Mouse (Mus musculus) midbrain, embryonic 16.5 days (tissue): ENCODE measurements around the gene Slfn3. TPM values are rescaled to one million over a fixed set of nuclear protein-coding genes. Genes with fewer than 3 reads are reported as not detected.
"Not testable (repeated sequence)": the region's sequence is repeated elsewhere in the genome, so short reads cannot be mapped to it uniquely, and the experiment has no call there.

Experiments used
- ATAC-seq: fragments of 200-750 bp; cut with Nextera tagmentation; 2 replicates; pipeline ENCODE4 v1.8.0; 2017; ENCODE audit warnings: moderate TSS enrichment
- H3K27ac ChIP-seq: fragments of 300-500 bp; sonication (generic); 2 replicates; pipeline ENCODE4 v1.5.1; 2014; ENCODE audit warnings: mild to moderate bottlenecking, low read length, mixed read lengths
- H3K27me3 ChIP-seq: fragments of 300-500 bp; sonication (generic); 2 replicates; pipeline ENCODE4 v1.6.1; 2014; ENCODE audit warnings: low read depth, low read length, mixed read lengths; ENCODE audit not compliant: control insufficient read depth, insufficient read depth
- H3K36me3 ChIP-seq: fragments of 300-500 bp; sonication (generic); 2 replicates; pipeline ENCODE4 v1.6.1; 2014; ENCODE audit warnings: mild to moderate bottlenecking, low read length, moderate library complexity, mixed read lengths; ENCODE audit not compliant: control insufficient read depth, insufficient read depth
- H3K4me1 ChIP-seq: fragments of 300-500 bp; sonication (generic); 2 replicates; pipeline ENCODE4 v1.6.1; 2014; ENCODE audit warnings: mild to moderate bottlenecking, low read length, mixed read lengths; ENCODE audit not compliant: control insufficient read depth, insufficient read depth
- H3K4me2 ChIP-seq: fragments of 300-500 bp; sonication (generic); 2 replicates; pipeline ENCODE4 v1.6.1; 2014; ENCODE audit warnings: mild to moderate bottlenecking, low read length, mixed read lengths
- H3K4me3 ChIP-seq: fragments of 300-500 bp; sonication (generic); 2 replicates; pipeline ENCODE4 v1.5.1; 2014; ENCODE audit warnings: low read depth, mild to moderate bottlenecking, low read length, moderate library complexity, mixed read lengths
- H3K9ac ChIP-seq: fragments of 300-500 bp; sonication (generic); 2 replicates; pipeline ENCODE4 v1.6.1; 2014; ENCODE audit warnings: low read depth, low read length, mixed read lengths
- H3K9me3 ChIP-seq: fragments of 300-500 bp; sonication (generic); replicated peaks from 2 replicates; pipeline ENCODE4 v1.6.1; 2014; ENCODE audit warnings: mild to moderate bottlenecking, low read length, mixed read lengths; ENCODE audit not compliant: control insufficient read depth, poor library complexity, severe bottlenecking
- WGBS: fragments of 180-500 bp; shearing (Covaris S2); extraction: QIAGEN DNeasy Blood & Tissue Kit; methylation state at CpG from one replicate; pipeline ENCODE4 v1.1.7; 2014; 5-methylcytosine and 5-hydroxymethylcytosine counted together
- polyA plus RNA-seq: library from polyadenylated mRNA; unstranded; fragments of >200 nt; fragmentation: Nextera tagmentation; extraction: Ambion mirVana; gene quantifications from 2 replicates; pipeline ENCODE4 v1.2.1, GENCODE M21; 2015

The Slfn3 gene
- polyA plus RNA-seq, 1 experiment from 2014 or later = not detected

- not testable (repeated sequence) for H3K36me3 ChIP-seq, ATAC-seq, H3K27ac ChIP-seq, H3K4me2 ChIP-seq, H3K4me1 ChIP-seq, H3K9me3 ChIP-seq, H3K4me3 ChIP-seq, H3K27me3 ChIP-seq, H3K9ac ChIP-seq
- 70% methylated on average over 5 of the region's 5 CpGs for WGBS
These were observed 66.1 kb downstream of the Slfn3 start for GRCm38 (mm10) chr11:83257211-83257610.

- Histone ChIP-seq H3K9me3 (no peaks in the 10 kb centered on the region), H3K36me3 (no peaks in the 10 kb centered on the region), H3K4me1 (no peaks in the 10 kb centered on the region), H3K4me3 (no peak overlapping the region), H3K27ac (no peak overlapping the region), H3K27me3 (no peaks in the 10 kb centered on the region), H3K9ac (no peak overlapping the region), H3K4me2 (no peak overlapping the region)
- WGBS = 97% methylated on average over 1 of the region's 1 CpGs
- no peak for ATAC-seq
These were observed 71.5 kb downstream of the Slfn3 start for GRCm38 (mm10) chr11:83262673-83263072.

GRCm38 (mm10) chr11:83263146-83263545 is 72.0 kb downstream of the Slfn3 start:
- H3K9me3 ChIP-seq = no peaks in the 10 kb centered on the region
- no peaks in the 10 kb centered on the region for H3K27me3 ChIP-seq
- no peak overlapping the region for H3K9ac ChIP-seq
- no peaks in the 10 kb centered on the region for H3K36me3 ChIP-seq
- H3K27ac ChIP-seq = no peak overlapping the region
- H3K4me2 ChIP-seq = no peak overlapping the region
- no peaks in the 10 kb centered on the region for H3K4me1 ChIP-seq
- 57% methylated on average over 3 of the region's 3 CpGs for WGBS
- H3K4me3 ChIP-seq = no peak overlapping the region
- no peak for ATAC-seq

Other genes with a start within 250 kb of the Slfn3 start
- 1.4 and 1.6 TPM in 2 replicates for gene Slfn5, start 240.0 kb upstream of the Slfn3 start, polyA plus RNA-seq
- gene Slfn9, start 199.5 kb upstream of the Slfn3 start, polyA plus RNA-seq = 1.7 and 1.9 TPM in 2 replicates
- 0.09 and 0.14 TPM in 2 replicates for gene Slfn8, start 170.5 kb upstream of the Slfn3 start, polyA plus RNA-seq
- 0.61 and 1.1 TPM in 2 replicates for gene Slfn2, start 126.2 kb upstream of the Slfn3 start, polyA plus RNA-seq
- not detected in 2 replicates for gene Slfn1, start 74.5 kb upstream of the Slfn3 start, polyA plus RNA-seq
- gene Slfn4, start 16.1 kb upstream of the Slfn3 start, polyA plus RNA-seq = 0.14 TPM in 1 of 2 replicates, not detected in the other
- gene Slfn14, start 95.4 kb downstream of the Slfn3 start, polyA plus RNA-seq = not detected in 2 replicates
- gene Ap2b1, start 107.7 kb downstream of the Slfn3 start, polyA plus RNA-seq = 135 and 137 TPM in 2 replicates
- gene Pex12, start 111.3 kb downstream of the Slfn3 start, polyA plus RNA-seq = 16.1 and 16.2 TPM in 2 replicates
- gene Rasl10b, start 217.8 kb downstream of the Slfn3 start, polyA plus RNA-seq = 32.9 and 38.2 TPM in 2 replicates
- gene Gas2l2, start 238.1 kb downstream of the Slfn3 start, polyA plus RNA-seq = 0.44 and 0.61 TPM in 2 replicates
- gene 1700020L24Rik, start 246.3 kb downstream of the Slfn3 start, polyA plus RNA-seq = 0.57 and 0.64 TPM in 2 replicates